In genomic region chr11:25063042-25063441, GRCm38 (mm10) we compare ENCODE assay signal across 8 mouse cellular contexts.
"Had no signal": no experiment of that assay in that cellular context is flagged by ENCODE, and none has a peak within 500 bp of the region (broad histone marks: within the 10 kb centered on the region; RNA-seq: fewer than 3 reads in every experiment).

No protein-coding gene starts in this region.

- DNase-seq: kidney, postnatal 14 days; left cerebral cortex, postnatal 4 days; lung, adult 18-20 months; thymus, postnatal 36 days had no signal

- H3K27me3 ChIP-seq: kidney, embryonic 15.5 days; limb, embryonic 13.5 days; stomach, embryonic 15.5 days had no signal

- H3K36me3 ChIP-seq: kidney, embryonic 15.5 days; limb, embryonic 13.5 days; stomach, embryonic 15.5 days had no signal

- H3K9ac ChIP-seq: kidney, embryonic 15.5 days; limb, embryonic 13.5 days; liver, embryonic 14.5 days; stomach, embryonic 15.5 days had no signal

- H3K27ac ChIP-seq: kidney, embryonic 15.5 days; limb, embryonic 13.5 days; liver, embryonic 14.5 days; stomach, embryonic 15.5 days had no signal

- H3K9me3 ChIP-seq: kidney, embryonic 15.5 days; limb, embryonic 13.5 days; stomach, embryonic 15.5 days had no signal

- H3K4me2 ChIP-seq: kidney, embryonic 15.5 days; limb, embryonic 13.5 days; stomach, embryonic 15.5 days had no signal

- H3K4me1 ChIP-seq: kidney, embryonic 15.5 days had no signal

- H3K4me3 ChIP-seq: kidney, embryonic 15.5 days; limb, embryonic 13.5 days; stomach, embryonic 15.5 days had no signal
